Mouse (Mus musculus) bone marrow, adult 2 months (tissue): Measurements from ENCODE around the gene Olfr976. TPM values are rescaled to one million over a fixed set of nuclear protein-coding genes. Genes with fewer than 3 reads are reported as not detected.
"Not testable (repeated sequence)": the region's sequence is repeated elsewhere in the genome, so short reads cannot be mapped to it uniquely, and the experiment has no call there.

ENCODE experiments used
- H3K27ac ChIP-seq: fragments of 200-500 bp; 2 replicates; pipeline ENCODE4 v1.5.1; 2012; ENCODE audit warnings: low read depth, mild to moderate bottlenecking, control low read depth, inconsistent platforms, low read length; ENCODE audit not compliant: control insufficient read depth, poor library complexity, insufficient read depth
- H3K4me1 ChIP-seq: fragments of 200-500 bp; 2 replicates; pipeline ENCODE4 v1.6.1; 2011; ENCODE audit warnings: low read length; ENCODE audit not compliant: control insufficient read depth, insufficient read depth
- H3K4me3 ChIP-seq: fragments of 200-500 bp; replicated peaks from 2 replicates; pipeline ENCODE3; 2011; ENCODE audit warnings: mild to moderate bottlenecking, low read depth, low read length, control low read depth; ENCODE audit not compliant: control insufficient read depth
- CTCF ChIP-seq: fragments of 200-500 bp; IDR thresholded peaks from 2 replicates; pipeline ENCODE4 v1.5.1; 2011; ENCODE audit warnings: low read length, control low read depth; ENCODE audit not compliant: control insufficient read depth, insufficient read depth
- POLR2A ChIP-seq: fragments of 200-500 bp; IDR thresholded peaks from 2 replicates; pipeline ENCODE4 v1.6.1; 2011; ENCODE audit warnings: low read depth, mild to moderate bottlenecking, control low read depth, low read length, borderline replicate concordance; ENCODE audit not compliant: control insufficient read depth
- WGBS: fragments of 180-500 bp; shearing (Covaris S2); methylation state at CpG from one replicate; pipeline ENCODE4 v1.1.7; 2018; 5-methylcytosine and 5-hydroxymethylcytosine counted together
- polyA plus RNA-seq: library from polyadenylated mRNA; stranded (reverse); fragments of >200 nt; gene quantifications from 2 replicates; pipeline ENCODE4 v1.2.4, GENCODE M21; 2011; ENCODE audit warnings: low replicate concordance; ENCODE audit not compliant: missing spikeins, insufficient read depth, insufficient read length

The Olfr976 gene
- polyA plus RNA-seq: not detected in 2 replicates

DNA sequence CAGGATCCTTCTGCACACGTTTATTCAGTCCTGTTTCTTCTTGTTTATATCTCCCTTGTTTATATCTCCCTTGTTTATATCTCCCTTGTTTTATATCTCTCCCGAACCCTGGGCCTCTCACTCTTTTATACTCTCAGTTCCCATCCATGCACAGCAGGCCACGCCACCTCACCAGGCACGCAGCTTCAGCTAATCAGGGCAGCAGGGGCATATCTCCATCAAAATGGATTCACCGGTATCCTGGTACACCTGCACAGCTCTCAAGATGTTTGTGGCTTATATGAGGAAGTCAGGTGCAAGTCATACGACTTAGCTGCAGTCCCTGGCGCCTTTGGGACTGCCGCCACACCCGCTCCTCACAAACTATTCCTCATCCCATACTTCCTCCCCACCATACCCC lies at the start of gene Olfr976:
Gene Olfr976 (minus strand): TSS at position 101 of the 400 bp plus-strand sequence.
- not testable (repeated sequence) for H3K27ac ChIP-seq, H3K4me1 ChIP-seq, H3K4me3 ChIP-seq
- 79% methylated on average over 8 of the region's 9 CpGs for WGBS

DNA sequence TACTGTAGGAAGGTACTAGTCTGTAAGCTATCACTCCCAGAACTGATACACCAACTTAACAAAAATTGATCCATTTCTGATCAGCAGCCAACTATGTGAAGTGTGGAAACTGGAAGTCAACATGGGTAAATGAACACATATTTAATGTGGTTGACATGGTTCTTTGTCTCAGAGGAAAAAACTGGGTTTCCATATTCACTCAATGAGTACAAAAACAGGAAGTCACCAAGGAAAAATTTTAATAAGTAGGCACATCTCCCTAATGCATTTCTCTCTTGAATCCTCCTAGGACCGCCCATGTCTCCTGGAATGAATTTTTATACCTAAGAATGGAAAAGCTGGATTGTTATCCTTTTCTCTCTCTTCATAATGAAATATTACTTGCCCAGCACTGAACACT lies 48.5 kb upstream of the Olfr976 start, which contains the start of gene Olfr980:
Gene Olfr980 (minus strand): TSS at position 101 of the 400 bp plus-strand sequence.
- no peak for TF ChIP-seq CTCF
- no peak for TF ChIP-seq POLR2A
- WGBS: 71% methylated on average over 1 of the region's 1 CpGs
- H3K4me3 ChIP-seq: no peak within 1 kb of the TSS

DNA sequence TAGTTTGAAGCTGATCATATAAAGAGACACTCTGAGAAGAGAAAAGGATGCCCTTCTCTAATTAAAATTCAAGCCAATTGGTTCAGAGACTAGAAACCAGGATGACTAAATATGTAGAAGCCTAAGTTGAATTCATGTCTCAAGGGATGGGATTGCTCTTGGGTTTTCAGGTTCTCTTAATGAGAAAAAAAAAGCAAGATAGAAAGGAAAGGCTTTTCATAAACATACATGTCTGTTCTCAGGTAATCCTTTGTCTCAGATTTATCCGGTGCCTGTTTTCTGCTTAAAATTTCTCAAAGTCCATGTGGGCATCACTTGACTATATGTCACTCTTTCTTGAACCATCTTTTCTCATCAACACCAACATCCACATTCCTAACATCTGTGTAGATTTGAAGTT lies 42.4 kb upstream of the Olfr976 start, which contains the start of gene Olfr979:
Gene Olfr979 (minus strand): TSS at position 101 of the 400 bp plus-strand sequence.
- no peak within 1 kb of the TSS for H3K27ac ChIP-seq
- no peak for TF ChIP-seq CTCF
- TF ChIP-seq POLR2A: no peak
- no peak within 1 kb of the TSS for H3K4me3 ChIP-seq
- 95% methylated on average over 1 of the region's 1 CpGs for WGBS
- H3K4me1 ChIP-seq: no peaks in the 10 kb centered on the region

More for the DNA sequence above, 48.5 kb upstream of the Olfr976 start, which contains the start of gene Olfr980:
- Histone ChIP-seq H3K4me1 (no peaks in the 10 kb centered on the region), H3K27ac (no peak within 1 kb of the TSS)

GRCm38 (mm10) chr9:39991813-39992212 lies 30.9 kb upstream of the Olfr976 start, which contains the start of gene Olfr978:
Gene Olfr978, plus strand, starts transcription at chr9:39992113.
- TF ChIP-seq CTCF: no peak
- no peak for TF ChIP-seq POLR2A
- Histone ChIP-seq H3K4me3 (no peak within 1 kb of the TSS), H3K4me1 (no peaks in the 10 kb centered on the region), H3K27ac (no peak within 1 kb of the TSS)
- 80% methylated on average over 2 of the region's 2 CpGs for WGBS

DNA sequence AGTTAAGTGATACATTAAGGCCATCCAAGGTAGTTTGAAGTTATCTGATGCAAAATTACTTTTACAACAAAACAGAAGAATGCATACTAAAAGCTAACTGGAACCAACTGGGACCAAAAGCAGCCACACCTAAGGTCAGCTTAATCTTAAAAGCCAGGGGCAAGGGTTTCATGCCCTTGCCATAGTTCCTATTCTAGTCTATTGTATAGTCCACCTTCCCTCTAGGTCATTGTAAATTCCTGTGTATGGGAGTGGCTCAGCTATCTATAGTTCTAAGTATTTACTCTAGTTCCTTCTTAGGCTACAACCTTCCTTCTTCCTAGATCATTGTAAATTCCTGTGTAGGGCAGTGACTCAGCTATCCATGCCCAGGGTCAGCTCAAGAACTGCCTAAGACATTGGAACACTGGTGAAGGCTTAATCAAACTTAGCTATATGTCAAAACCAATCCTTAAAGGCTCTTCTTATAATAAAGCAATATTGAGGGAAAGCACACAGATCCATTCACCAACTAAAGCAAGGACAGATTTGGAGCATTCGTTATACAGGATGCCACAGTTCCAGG lies 15.7 kb upstream of the Olfr976 start:
- WGBS: 65% methylated on average over 1 of the region's 1 CpGs
- not testable (repeated sequence) for H3K4me1 ChIP-seq, H3K4me3 ChIP-seq, H3K27ac ChIP-seq

GRCm38 (mm10) chr9:39951946-39952345 lies 9.0 kb downstream of the Olfr976 start, which contains the start of gene Olfr975:
Gene Olfr975, minus strand, starts transcription at chr9:39952046.
- TF ChIP-seq CTCF (no peak), POLR2A (no peak)
- Histone ChIP-seq H3K4me1 (no peaks in the 10 kb centered on the region), H3K27ac (no peak within 1 kb of the TSS), H3K4me3 (no peak within 1 kb of the TSS)
- WGBS: 45% methylated on average over 1 of the region's 1 CpGs

- TF ChIP-seq CTCF (no peak), POLR2A (no peak)
- Histone ChIP-seq H3K4me3 (no peak within 1 kb of the TSS), H3K4me1 (no peaks in the 10 kb centered on the region), H3K27ac (no peak within 1 kb of the TSS)
- 81% methylated on average over 1 of the region's 1 CpGs for WGBS
These were observed 23.7 kb downstream of the Olfr976 start, which contains the start of gene Olfr974 for GRCm38 (mm10) chr9:39937201-39937600. Gene Olfr974, plus strand, starts transcription at chr9:39937501.

DNA sequence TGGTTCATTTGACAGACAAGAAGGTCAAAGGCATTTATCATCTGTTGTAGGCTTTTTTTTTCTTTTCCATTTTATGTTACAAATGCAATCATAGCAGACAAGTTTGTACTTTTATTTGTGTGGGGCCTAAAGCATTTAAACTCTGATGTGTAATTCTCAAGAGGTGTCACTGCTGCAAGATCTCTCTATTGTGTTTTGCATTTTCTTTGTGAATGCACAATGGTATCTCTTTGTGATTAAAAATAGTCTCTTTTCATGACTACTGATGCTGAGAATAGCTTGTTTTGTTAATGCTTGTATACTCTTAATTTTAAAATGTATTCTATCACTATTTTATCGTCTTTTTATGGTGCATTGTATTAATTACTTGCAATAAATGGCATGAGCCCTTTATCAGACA lies 32.1 kb downstream of the Olfr976 start:
- WGBS: 70% methylated on average over 1 of the region's 1 CpGs
- not testable (repeated sequence) for H3K4me1 ChIP-seq, H3K4me3 ChIP-seq, H3K27ac ChIP-seq

DNA sequence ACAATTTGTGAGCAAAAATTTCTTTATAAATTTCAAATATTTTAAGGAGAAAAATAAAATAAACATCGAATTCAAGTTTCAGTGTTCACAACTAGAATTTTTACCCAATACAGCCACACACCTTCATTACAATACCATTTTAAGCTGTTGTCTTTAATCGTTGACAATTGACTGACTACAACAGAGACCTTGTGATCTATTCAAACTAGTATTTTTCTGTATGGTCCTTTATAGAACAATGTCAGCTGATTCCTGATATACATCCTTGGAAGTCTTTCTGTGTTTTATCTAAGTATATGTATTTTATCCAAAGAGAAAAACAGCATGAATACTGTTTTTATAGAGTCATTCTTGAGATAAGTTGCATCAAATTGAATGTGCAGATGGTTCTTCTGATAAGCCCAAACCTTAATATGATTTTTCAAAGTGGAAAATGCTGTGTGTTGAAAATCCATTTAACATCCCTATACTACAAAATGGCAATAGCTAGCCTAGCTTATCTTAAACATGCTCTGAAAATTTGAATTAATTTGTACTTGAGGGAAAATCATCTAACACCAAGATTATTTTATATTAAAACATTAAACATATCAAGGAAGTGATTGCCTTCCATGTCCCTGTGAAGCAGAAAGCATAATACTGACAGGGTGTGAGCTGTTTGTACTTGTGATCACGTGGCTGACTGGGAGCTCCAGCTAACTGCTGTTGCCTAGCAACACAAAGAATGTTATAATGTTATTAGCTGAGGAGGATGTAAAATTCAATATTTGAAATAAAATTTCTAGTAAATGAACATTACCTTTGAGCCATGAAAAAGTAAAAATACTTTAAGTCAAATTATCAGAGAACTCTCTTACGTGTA lies 32.7 kb downstream of the Olfr976 start:
- not testable (repeated sequence) for H3K4me3 ChIP-seq, H3K4me1 ChIP-seq, H3K27ac ChIP-seq
- WGBS: no CpG with 5 or more reads among the region's 4 CpGs
